Mouse (Mus musculus): ENCODE data around the gene Ap2a2. TPM values are rescaled to one million over a fixed set of nuclear protein-coding genes. Genes with fewer than 3 reads are reported as not detected.
A peak's percentile ranks its signal among the peaks of the same experiment; 100 is the strongest.

The Ap2a2 gene
- total and polyA plus RNA-seq, 2 experiments from 2014 or later = 112 to 187 TPM

- Histone ChIP-seq H3K27me3 (ENCODE audit: insufficient read depth, low read length) (no peaks in the 10 kb centered on the region), H3K9me3 (ENCODE audit: low read length) (no peaks in the 10 kb centered on the region), H3K27ac (ENCODE audit: low read depth, low read length) (peak overlapping the region; percentile 54), H3K9ac (no peak overlapping the region), H3K36me3 (ENCODE audit: insufficient read depth) (peaks cover 37% of the 10 kb centered on the region), H3K4me2 (ENCODE audit: low read depth) (no peak overlapping the region), H3K4me1 (ENCODE audit: insufficient read depth) (no peaks in the 10 kb centered on the region), H3K4me3 (ENCODE audit: low read depth, low read length) (no peak overlapping the region)
- peak; percentile 95 for TF ChIP-seq CTCF (IDR thresholded peaks at IDR 0.05; ENCODE audit: low read depth)
- WGBS = 48% methylated on average over 6 of the region's 6 CpGs
- DNase-seq = peak; percentile 88
- ATAC-seq = peak; percentile 99
Measured at GRCm38 (mm10) chr7:141524760-141525579, 37.0 kb upstream of the Ap2a2 start.

GRCm38 (mm10) chr7:141525580-141525925, 36.4 kb upstream of the Ap2a2 start:
- WGBS = 84% methylated on average over 4 of the region's 4 CpGs
- Histone ChIP-seq H3K4me2 (ENCODE audit: low read depth) (no peak overlapping the region), H3K4me1 (ENCODE audit: insufficient read depth) (no peaks in the 10 kb centered on the region), H3K27ac (ENCODE audit: low read depth, low read length) (peak overlapping the region; percentile 54), H3K4me3 (ENCODE audit: low read depth, low read length) (no peak overlapping the region), H3K9ac (no peak overlapping the region), H3K36me3 (ENCODE audit: insufficient read depth) (peaks cover 35% of the 10 kb centered on the region), H3K9me3 (ENCODE audit: low read length) (no peaks in the 10 kb centered on the region), H3K27me3 (ENCODE audit: insufficient read depth, low read length) (no peaks in the 10 kb centered on the region)
- DNase-seq (no peak), ATAC-seq (peak; percentile 67)
- no peak for TF ChIP-seq CTCF (IDR thresholded peaks at IDR 0.05; ENCODE audit: low read depth)

GRCm38 (mm10) chr7:141535570-141535969, 26.4 kb upstream of the Ap2a2 start:
- no peak overlapping the region for H3K9ac ChIP-seq
- H3K4me3 ChIP-seq (ENCODE audit: low read depth, low read length) = no peak overlapping the region
- H3K4me1 ChIP-seq (ENCODE audit: insufficient read depth) = peaks cover 11% of the 10 kb centered on the region; the same call in 1 of the 2 replicates
- 69% methylated on average over 1 of the region's 1 CpGs for WGBS
- no peak overlapping the region for H3K4me2 ChIP-seq (ENCODE audit: low read depth)
- ATAC-seq (no peak), DNase-seq (no peak)
- H3K36me3 ChIP-seq (ENCODE audit: insufficient read depth) = peaks cover 4% of the 10 kb centered on the region; the same call in 1 of the 2 replicates
- H3K27me3 ChIP-seq (ENCODE audit: insufficient read depth, low read length) = no peaks in the 10 kb centered on the region
- TF ChIP-seq CTCF (IDR thresholded peaks at IDR 0.05; ENCODE audit: low read depth) = no peak
- H3K9me3 ChIP-seq (ENCODE audit: low read length) = no peaks in the 10 kb centered on the region
- no peak overlapping the region for H3K27ac ChIP-seq (ENCODE audit: low read depth, low read length)

GRCm38 (mm10) chr7:141538852-141539555, 23.0 kb upstream of the Ap2a2 start:
- DNase-seq (no peak), ATAC-seq (peak; percentile 28)
- 17% methylated on average over 18 of the region's 18 CpGs for WGBS
- Histone ChIP-seq H3K4me3 (ENCODE audit: low read depth, low read length) (peak overlapping the region; percentile 70), H3K27ac (ENCODE audit: low read depth, low read length) (peak overlapping the region; percentile 79), H3K9ac (peak overlapping the region; percentile 76), H3K36me3 (ENCODE audit: insufficient read depth) (no peaks in the 10 kb centered on the region), H3K27me3 (ENCODE audit: insufficient read depth, low read length) (no peaks in the 10 kb centered on the region), H3K9me3 (ENCODE audit: low read length) (no peaks in the 10 kb centered on the region), H3K4me2 (ENCODE audit: low read depth) (peak overlapping the region; percentile 63), H3K4me1 (ENCODE audit: insufficient read depth) (peaks cover 11% of the 10 kb centered on the region; the same call in 1 of the 2 replicates)
- no peak for TF ChIP-seq CTCF (IDR thresholded peaks at IDR 0.05; ENCODE audit: low read depth)

- H3K4me3 ChIP-seq (ENCODE audit: low read depth, low read length) = peak within 1 kb of the TSS; percentile 70
- no peaks in the 10 kb centered on the region for H3K9me3 ChIP-seq (ENCODE audit: low read length)
- no peaks in the 10 kb centered on the region for H3K36me3 ChIP-seq (ENCODE audit: insufficient read depth)
- H3K9ac ChIP-seq = peak within 1 kb of the TSS; percentile 76
- WGBS = 1% methylated on average over 46 of the region's 46 CpGs
- ATAC-seq = peak; percentile 98
- DNase-seq = peak; percentile 99
- no peak for TF ChIP-seq CTCF (IDR thresholded peaks at IDR 0.05; ENCODE audit: low read depth)
- peak within 1 kb of the TSS; percentile 63 for H3K4me2 ChIP-seq (ENCODE audit: low read depth)
- peaks cover 11% of the 10 kb centered on the region; the same call in 1 of the 2 replicates for H3K4me1 ChIP-seq (ENCODE audit: insufficient read depth)
- peak within 1 kb of the TSS; percentile 79 for H3K27ac ChIP-seq (ENCODE audit: low read depth, low read length)
- no peaks in the 10 kb centered on the region for H3K27me3 ChIP-seq (ENCODE audit: insufficient read depth, low read length)
Measured at GRCm38 (mm10) chr7:141539556-141540311, 22.2 kb upstream of the Ap2a2 start, which contains the start of gene Chid1. Gene Chid1 (minus strand): TSS chr7:141539857.

- WGBS = 51% methylated on average over 13 of the region's 13 CpGs
- Histone ChIP-seq H3K36me3 (ENCODE audit: insufficient read depth) (no peaks in the 10 kb centered on the region), H3K4me2 (ENCODE audit: low read depth) (peak overlapping the region; percentile 63), H3K27me3 (ENCODE audit: insufficient read depth, low read length) (no peaks in the 10 kb centered on the region), H3K4me3 (ENCODE audit: low read depth, low read length) (peak overlapping the region; percentile 70), H3K9me3 (ENCODE audit: low read length) (no peaks in the 10 kb centered on the region), H3K9ac (peak overlapping the region; percentile 76), H3K27ac (ENCODE audit: low read depth, low read length) (peak overlapping the region; percentile 79), H3K4me1 (ENCODE audit: insufficient read depth) (peaks cover 11% of the 10 kb centered on the region; the same call in 1 of the 2 replicates)
- DNase-seq = peak; percentile 51
- peak; percentile 13 for ATAC-seq
- TF ChIP-seq CTCF (IDR thresholded peaks at IDR 0.05; ENCODE audit: low read depth) = no peak
Measured at GRCm38 (mm10) chr7:141540312-141541081, 21.5 kb upstream of the Ap2a2 start.

Measured in forebrain, postnatal 0 days (tissue).